Mouse (Mus musculus) MEL (cell line): ENCODE data around the gene Gm28048. TPM values are rescaled to one million over a fixed set of nuclear protein-coding genes. Genes with fewer than 3 reads are reported as not detected.
A peak's percentile ranks its signal among the peaks of the same experiment; 100 is the strongest.

Experiments
- DNase-seq: peaks from one replicate; pipeline ENCODE4 v3.0.0; 2011; ENCODE audit warnings: low read depth, low spot score
- H3K27ac ChIP-seq: 2 replicates; pipeline ENCODE4 v1.5.1; 2012; ENCODE audit warnings: low read depth, mild to moderate bottlenecking, control low read depth, low read length, moderate library complexity; ENCODE audit not compliant: control insufficient read depth
- H3K27me3 ChIP-seq, 2 experiments: fragments of 150-350 bp in 1 of 2; sonication (generic) in 1 of 2; 2 replicates each; pipeline ENCODE4 v1.6.1; 2012; ENCODE audit warnings: low read length in 2 of 2, mild to moderate bottlenecking in 2 of 2, improper control_type of control experiment in 1 of 2, moderate library complexity in 1 of 2; ENCODE audit not compliant: insufficient read depth in 2 of 2, control insufficient read depth in 1 of 2
- H3K36me3 ChIP-seq, 2 experiments: 2 replicates each; pipeline ENCODE4 v1.6.1; 2012 to 2014; ENCODE audit warnings: low read length in 2 of 2, improper control_type of control experiment in 1 of 2, inconsistent platforms in 1 of 2, mild to moderate bottlenecking in 1 of 2; ENCODE audit not compliant: insufficient read depth in 2 of 2, control insufficient read depth in 1 of 2
- H3K4me1 ChIP-seq, 2 experiments: fragments of 150-350 bp in 1 of 2; sonication (generic) in 1 of 2; 2 replicates each; pipeline ENCODE4 v1.6.1; 2012; ENCODE audit warnings: low read length in 2 of 2, improper control_type of control experiment in 1 of 2, mild to moderate bottlenecking in 1 of 2; ENCODE audit not compliant: insufficient read depth in 2 of 2, control insufficient read depth in 1 of 2
- H3K4me3 ChIP-seq, 2 experiments: fragments of 150-350 bp in 1 of 2; sonication (generic) in 1 of 2; 2 replicates each; pipeline ENCODE4 v1.5.1; 2012; ENCODE audit warnings: low read depth in 2 of 2, low read length in 2 of 2, mild to moderate bottlenecking in 2 of 2, moderate library complexity in 2 of 2, control low read depth in 1 of 2, improper control_type of control experiment in 1 of 2; ENCODE audit not compliant: control insufficient read depth in 1 of 2, insufficient read depth in 1 of 2
- H3K79me2 ChIP-seq: 2 replicates; pipeline ENCODE4 v1.6.1; 2012; ENCODE audit warnings: mild to moderate bottlenecking, low read length, moderate library complexity; ENCODE audit not compliant: control insufficient read depth, poor library complexity, insufficient read depth
- H3K9ac ChIP-seq: 2 replicates; pipeline ENCODE4 v1.6.1; 2012; ENCODE audit warnings: low read depth, mild to moderate bottlenecking, control low read depth, low read length, moderate library complexity; ENCODE audit not compliant: control insufficient read depth, poor library complexity, severe bottlenecking
- H3K9me3 ChIP-seq: fragments of 150-350 bp; sonication (generic); replicated peaks from 2 replicates; pipeline ENCODE4 v1.6.1; 2012; ENCODE audit warnings: mild to moderate bottlenecking, low read length, improper control_type of control experiment, moderate library complexity; ENCODE audit not compliant: insufficient read depth
- CHD1 ChIP-seq: IDR thresholded peaks from 2 replicates; pipeline ENCODE4 v1.6.1; 2012; ENCODE audit warnings: low read depth, mild to moderate bottlenecking, inconsistent platforms, low read length, improper control_type of control experiment
- CTCF ChIP-seq, 3 experiments: IDR thresholded peaks in 2 of 3; conservative IDR thresholded peaks in 1 of 3; 2 replicates each; pipeline ENCODE4 v1.5.1; 2011 to 2012; ENCODE audit warnings: low read length in 3 of 3, low read depth in 2 of 3, mild to moderate bottlenecking in 2 of 3, improper control_type of control experiment in 1 of 3, inconsistent platforms in 1 of 3, mixed read lengths in 1 of 3, moderate library complexity in 1 of 3; ENCODE audit not compliant: control insufficient read depth in 1 of 3, insufficient read depth in 1 of 3, poor library complexity in 1 of 3, severe bottlenecking in 1 of 3
- HCFC1 ChIP-seq: IDR thresholded peaks from 2 replicates; pipeline ENCODE4 v1.6.1; 2012; ENCODE audit warnings: low read depth, mild to moderate bottlenecking, inconsistent platforms, low read length, improper control_type of control experiment, moderate library complexity
- MAFK ChIP-seq: IDR thresholded peaks from 2 replicates; pipeline ENCODE4 v1.6.1; 2011; ENCODE audit warnings: low read depth, mild to moderate bottlenecking, low read length, improper control_type of control experiment, borderline replicate concordance
- MXI1 ChIP-seq: IDR thresholded peaks from 2 replicates; pipeline ENCODE4 v1.6.1; 2011; ENCODE audit warnings: mild to moderate bottlenecking, low read depth, low read length, improper control_type of control experiment
- POLR2AphosphoS2 ChIP-seq: IDR thresholded peaks from 2 replicates; pipeline ENCODE4 v1.6.1; 2011; ENCODE audit warnings: low read length, improper control_type of control experiment
- SIN3A ChIP-seq: IDR thresholded peaks from 2 replicates; pipeline ENCODE4 v1.6.1; 2012; ENCODE audit warnings: low read length, improper control_type of control experiment, inconsistent platforms
- ZC3H11A ChIP-seq: IDR thresholded peaks from 2 replicates; pipeline ENCODE4 v1.6.1; 2012; ENCODE audit warnings: low read depth, mild to moderate bottlenecking, inconsistent platforms, low read length, improper control_type of control experiment
- ZMIZ1 ChIP-seq: IDR thresholded peaks from 2 replicates; pipeline ENCODE4 v1.6.1; 2012; ENCODE audit warnings: low read depth, mild to moderate bottlenecking, inconsistent platforms, low read length, improper control_type of control experiment, moderate library complexity
- ZNF384 ChIP-seq: IDR thresholded peaks from 2 replicates; pipeline ENCODE4 v1.6.1; 2012; ENCODE audit warnings: low read depth, mild to moderate bottlenecking, inconsistent platforms, low read length, improper control_type of control experiment
- polyA plus RNA-seq, 2 experiments: library from polyadenylated mRNA; stranded (reverse) in 1 of 2; unstranded in 1 of 2; fragments of >175 nt in 1 of 2; fragments of >200 nt in 1 of 2; gene quantifications; 2 replicates each; pipeline versions ENCODE4 v1.2.1 to v1.2.4; 2012; ENCODE audit warnings: low replicate concordance in 2 of 2, low read depth in 1 of 2; ENCODE audit not compliant: insufficient read length in 2 of 2, insufficient read depth in 1 of 2, missing spikeins in 1 of 2
- total RNA-seq: library from RNA; depleted of rRNA; stranded (reverse); fragments of 300-350 nt; gene quantifications from 2 replicates; pipeline ENCODE4 v1.2.3, GENCODE M21; 2012

Gene Gm28048
- total and polyA plus RNA-seq, 3 experiments, result 8.6 to 15.0 TPM; not detected in 1

- TF ChIP-seq CTCF (IDR thresholded peaks at IDR 0.05 in 2 of 3, conservative IDR thresholded peaks at IDR 0.05 in 1 of 3; ENCODE audit: control insufficient read depth in 1 of 3, insufficient read depth in 1 of 3, low read depth in 2 of 3, low read length in 3 of 3, poor library complexity in 1 of 3, severe bottlenecking in 1 of 3) (no peak), ZC3H11A (no peak), ZMIZ1 (no peak; the same call in 1 of the 2 replicates)
- TF ChIP-seq, all 39 proteins: peak for 13
Observed at GRCm38 (mm10) chr11:22857705-22858440, 124.0 kb downstream of the Gm28048 start (continued).

DNA sequence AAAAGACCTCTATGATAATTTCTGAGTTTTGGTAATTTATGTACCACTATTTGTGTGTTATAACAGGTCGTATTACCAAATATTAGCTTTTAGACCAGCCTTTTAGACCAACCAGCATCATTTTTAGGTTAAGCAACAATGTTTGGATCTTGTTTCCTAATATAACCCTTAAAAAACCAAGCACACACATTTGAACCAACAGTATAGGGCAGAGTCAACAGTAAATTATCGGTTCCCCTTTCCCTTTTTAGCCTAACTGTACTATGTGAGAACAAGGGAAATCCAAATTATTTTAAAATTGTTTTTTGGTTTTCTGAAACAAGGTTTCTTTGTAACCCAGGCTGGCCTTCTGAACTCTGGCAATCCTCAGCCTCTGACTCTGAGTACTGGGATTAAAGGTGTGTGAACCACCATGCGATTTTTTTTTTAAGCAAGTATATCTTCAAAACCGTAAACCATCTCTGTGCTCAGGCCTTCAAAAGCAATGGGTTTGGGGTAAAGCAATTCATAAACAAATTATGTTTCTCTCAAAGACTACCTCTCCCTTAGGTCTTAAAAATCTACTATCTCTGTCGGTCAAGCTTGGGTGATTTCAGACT, 124.7 kb downstream of the Gm28048 start:
- Histone ChIP-seq H3K27me3 (no peaks in the 10 kb centered on the region), H3K4me1 (peaks cover 28 to 32% of the 10 kb centered on the region in 2 experiments), H3K27ac (peak overlapping the region; percentile 59), H3K4me3 (peak overlapping the region; percentile 70 to 98), H3K9ac (peak overlapping the region; percentile 85), H3K79me2 (peaks cover 67% of the 10 kb centered on the region), H3K36me3 (peaks cover 2 to 37% of the 10 kb centered on the region in 2 experiments; a peak in 3 of 4 replicates), H3K9me3 (no peaks in the 10 kb centered on the region)
- peak; percentile 57 for DNase-seq
- TF ChIP-seq SIN3A (0 out of 2 replicates have a peak, but pooled peaks have one; percentile 9), HCFC1 (0 out of 2 replicates have a peak, but pooled peaks have one; percentile 4), POLR2AphosphoS2 (no peak), CHD1 (0 out of 2 replicates have a peak, but pooled peaks have one; percentile 31), ZNF384 (peak; percentile 73; the same call in 1 of the 2 replicates)

DNA sequence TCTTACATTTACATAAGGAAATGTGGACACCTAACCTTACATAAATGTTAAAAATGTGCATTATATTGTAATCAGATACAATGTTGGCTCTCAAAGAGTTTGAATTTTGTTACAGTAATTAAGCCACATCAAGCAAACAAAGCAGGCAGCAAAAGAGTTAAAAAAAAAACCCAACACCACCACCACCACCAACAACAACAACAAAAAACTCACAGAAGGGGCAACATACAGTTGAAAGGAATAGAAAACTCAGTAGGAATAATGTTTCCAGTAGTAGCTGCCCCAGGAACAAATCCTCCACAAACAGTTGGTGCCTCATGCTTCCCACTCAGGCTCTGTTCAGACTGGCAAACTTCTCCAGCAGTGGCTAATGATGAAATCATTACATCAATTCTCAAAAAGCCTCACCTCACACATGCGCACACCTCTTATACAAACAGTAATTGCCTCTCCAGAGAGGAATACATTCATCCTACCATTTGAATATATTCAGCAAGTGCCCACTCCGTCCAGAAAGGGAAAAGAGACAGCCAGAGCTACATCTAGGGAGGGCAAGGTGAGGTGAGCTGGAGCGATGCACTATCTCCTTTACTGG, 125.4 kb downstream of the Gm28048 start:
- Histone ChIP-seq H3K36me3 (peaks cover 2 to 43% of the 10 kb centered on the region in 2 experiments; a peak in 3 of 4 replicates), H3K9ac (no peak overlapping the region), H3K4me3 (peak overlapping the region in 1 of 2 experiments; percentile 98; a peak in 2 of 4 replicates), H3K4me1 (peaks cover 33 to 35% of the 10 kb centered on the region in 2 experiments), H3K9me3 (no peaks in the 10 kb centered on the region), H3K27me3 (no peaks in the 10 kb centered on the region), H3K79me2 (peaks cover 69% of the 10 kb centered on the region), H3K27ac (no peak overlapping the region)
- TF ChIP-seq MAFK (no peak), MXI1 (peak; percentile 25; the same call in 1 of the 2 replicates), ZNF384 (peak; percentile 54)
- DNase-seq, result peak; percentile 35
